Mouse (Mus musculus) lung, postnatal 25 days (tissue): ENCODE measurements at regions not wholly inside any gene's neighbourhood (a gene's known extent, or its start where the extent isn't known, plus 50 kb on each side); places are given as distances from the start of the nearest gene placed in this dataset.

Experiments used
- DNase-seq: peaks from one replicate; pipeline ENCODE4 v3.0.0; 2022; ENCODE audit warnings: low spot score

DNA sequence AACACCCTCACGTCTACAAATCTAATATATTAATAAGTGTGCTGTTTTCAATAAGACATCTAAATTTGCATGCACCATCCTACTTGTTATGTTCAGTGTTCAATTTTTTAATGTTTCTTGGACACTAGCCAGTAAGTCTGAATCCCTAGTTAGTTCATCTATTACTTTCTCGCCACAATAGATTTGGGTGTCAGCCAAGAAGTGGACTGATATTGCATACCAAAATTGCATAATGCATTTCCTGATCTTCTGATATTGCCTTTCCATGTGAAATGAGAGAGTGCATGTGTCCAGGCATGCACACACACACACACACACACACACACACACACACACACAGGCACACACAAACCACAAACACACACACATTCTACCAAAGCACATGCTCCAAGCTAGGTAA is 874.9 kb downstream of the 5730522E02Rik start:
- DNase-seq, result no peak

DNA sequence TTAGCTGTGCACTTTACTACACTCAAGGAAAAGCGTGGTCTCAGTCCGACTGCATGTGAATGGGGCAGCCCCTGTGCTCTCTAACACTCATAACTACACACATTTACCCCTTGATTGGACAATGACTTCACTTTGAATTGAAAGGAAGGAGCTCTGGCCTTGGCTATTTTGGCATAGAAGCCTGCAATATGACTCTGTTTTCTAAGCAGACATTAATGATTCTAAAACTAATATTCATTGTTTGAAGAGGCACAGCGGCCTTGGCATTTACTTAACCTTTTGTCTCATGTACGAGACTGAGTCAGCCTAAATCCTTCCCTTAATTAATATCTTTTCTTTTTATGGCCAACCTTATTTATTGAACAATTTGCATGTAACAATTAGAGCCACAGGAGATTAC is 879.9 kb downstream of the 5730522E02Rik start:
- DNase-seq, result no peak

DNA sequence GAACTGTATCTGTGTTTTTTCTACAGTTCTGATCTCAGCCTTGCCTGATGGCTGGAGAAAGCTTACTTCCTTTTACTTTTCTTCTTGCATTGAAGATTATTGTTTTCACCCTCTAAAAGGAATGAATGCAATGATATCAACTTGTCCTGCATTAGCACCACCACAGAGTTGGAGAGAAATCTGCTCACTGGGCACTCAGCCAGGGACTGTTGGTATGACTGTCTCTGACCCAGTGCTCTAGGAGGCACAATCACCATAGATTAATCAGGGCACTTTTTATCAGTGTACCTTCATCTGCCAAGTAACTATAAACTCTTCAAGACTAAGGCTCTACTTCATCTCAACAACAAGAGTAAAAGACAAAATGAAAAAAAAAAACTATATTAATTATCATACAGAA is 888.1 kb downstream of the 5730522E02Rik start:
- no peak for DNase-seq

DNA sequence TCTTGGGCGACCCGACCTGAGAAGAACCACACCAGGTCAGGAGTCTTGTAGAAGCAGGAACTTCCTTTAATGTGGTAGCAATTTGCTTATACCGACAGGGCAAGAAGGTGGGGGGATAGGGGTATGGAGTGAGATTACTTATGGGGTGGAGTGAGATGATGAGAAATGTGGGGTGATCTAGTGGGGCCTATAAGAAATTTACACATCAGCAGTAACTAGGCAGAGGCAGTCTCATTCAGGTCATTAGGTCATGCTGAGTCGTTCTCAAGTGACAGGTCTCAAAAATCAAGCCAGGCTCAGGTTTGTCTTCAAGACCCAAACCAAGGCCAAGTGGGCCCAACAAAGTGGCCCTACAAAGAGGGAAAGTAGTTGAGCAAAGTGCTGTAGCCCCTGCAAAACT is 889.1 kb downstream of the 5730522E02Rik start:
- DNase-seq, result no peak

DNA sequence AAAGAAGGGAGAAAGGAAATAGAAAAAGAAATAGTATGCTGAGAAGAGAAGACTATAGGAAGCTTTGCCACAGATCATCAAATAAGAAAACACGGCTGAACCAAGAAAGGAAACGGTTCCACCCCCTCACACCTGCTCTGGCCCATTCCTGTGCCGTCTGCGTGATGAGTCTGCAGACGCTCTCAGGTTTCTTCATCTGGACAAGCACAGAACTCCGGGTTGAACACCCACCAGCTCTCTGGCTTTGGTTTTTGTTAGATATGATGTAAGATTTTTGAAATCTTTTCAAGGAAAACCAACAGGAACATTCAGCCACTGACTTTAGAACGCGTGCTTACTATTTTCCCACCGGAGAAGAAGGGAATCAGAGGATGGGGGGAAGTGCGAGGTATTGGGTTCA is 895.9 kb downstream of the 5730522E02Rik start:
- DNase-seq, result no peak

DNA sequence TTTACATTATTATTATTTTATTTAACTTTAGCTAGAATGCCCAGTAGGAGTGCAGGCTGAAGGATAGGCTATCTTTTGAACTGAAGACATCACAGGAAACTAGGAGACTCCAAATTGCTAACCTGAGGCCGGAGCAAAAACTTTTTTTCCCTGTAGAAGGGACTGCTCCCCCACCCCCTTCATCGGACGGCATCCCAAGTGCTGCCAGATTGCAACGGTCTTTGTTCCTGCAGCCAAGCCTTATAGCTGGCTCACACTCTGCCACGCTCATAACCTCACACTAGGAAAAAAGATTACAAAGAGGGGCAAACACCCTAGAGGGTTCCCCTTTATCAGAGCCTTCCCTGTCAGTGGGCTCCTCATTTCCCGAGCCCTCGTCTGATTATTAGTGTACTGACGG is 896.7 kb downstream of the 5730522E02Rik start:
- no peak for DNase-seq

DNA sequence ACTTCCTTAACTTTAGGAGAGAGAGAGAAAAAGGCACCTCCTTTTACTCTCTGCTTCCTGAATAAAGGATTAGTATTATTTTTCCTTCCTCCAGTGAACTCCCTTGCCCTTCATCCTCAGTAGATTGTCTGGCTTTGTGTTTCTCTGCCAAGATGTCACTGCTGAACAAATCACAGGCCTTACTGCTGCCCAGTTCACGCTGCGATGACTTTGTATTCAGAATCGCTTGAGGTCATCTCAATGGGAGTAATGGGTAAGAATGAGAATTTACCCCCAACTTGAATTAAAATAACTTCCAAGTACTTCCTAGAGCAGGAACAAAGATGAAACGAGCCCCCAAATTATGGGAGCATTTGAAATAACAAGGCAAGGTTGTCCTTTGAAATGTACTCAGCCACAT is 897.3 kb downstream of the 5730522E02Rik start:
- no peak for DNase-seq

DNA sequence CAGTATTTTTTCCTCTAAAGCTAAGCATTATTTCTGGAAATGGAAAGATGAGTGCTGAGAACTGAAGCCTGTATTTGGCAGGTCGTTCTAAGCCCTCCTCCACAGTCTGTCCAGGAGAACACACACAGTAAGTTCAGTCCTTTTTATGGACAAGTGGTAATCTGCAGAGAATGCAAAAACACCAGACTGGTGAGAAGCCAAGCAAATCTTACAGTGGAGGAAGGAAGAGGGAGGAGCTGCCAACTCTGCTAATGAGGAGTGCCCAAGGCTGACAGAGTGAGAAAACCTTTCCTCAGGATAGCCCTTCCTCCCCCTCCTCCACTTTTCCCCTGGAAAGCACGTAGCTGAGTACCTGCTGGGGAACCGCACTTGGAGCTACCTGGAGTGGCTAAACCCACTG is 899.8 kb downstream of the 5730522E02Rik start:
- no peak for DNase-seq

DNA sequence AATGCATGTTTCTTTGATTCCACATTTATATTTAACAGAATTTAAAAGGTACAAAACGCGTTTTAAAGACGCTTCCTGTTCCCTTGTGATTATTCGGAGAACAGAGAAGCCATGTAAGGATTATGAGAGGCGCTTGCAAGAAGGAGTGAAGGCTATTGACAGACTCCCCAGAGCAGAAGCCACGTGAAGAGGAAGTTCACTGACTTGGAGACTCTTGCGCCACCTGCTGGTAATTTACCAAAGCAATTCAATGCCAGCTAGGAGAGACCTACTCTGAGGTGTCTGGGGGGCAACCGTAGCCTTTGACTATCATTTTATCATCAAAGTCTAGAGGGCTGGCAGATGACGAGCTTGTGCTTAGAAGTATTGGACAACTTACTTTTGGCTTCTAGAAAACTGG is 909.4 kb downstream of the 5730522E02Rik start:
- DNase-seq, result peak; percentile 54

DNA sequence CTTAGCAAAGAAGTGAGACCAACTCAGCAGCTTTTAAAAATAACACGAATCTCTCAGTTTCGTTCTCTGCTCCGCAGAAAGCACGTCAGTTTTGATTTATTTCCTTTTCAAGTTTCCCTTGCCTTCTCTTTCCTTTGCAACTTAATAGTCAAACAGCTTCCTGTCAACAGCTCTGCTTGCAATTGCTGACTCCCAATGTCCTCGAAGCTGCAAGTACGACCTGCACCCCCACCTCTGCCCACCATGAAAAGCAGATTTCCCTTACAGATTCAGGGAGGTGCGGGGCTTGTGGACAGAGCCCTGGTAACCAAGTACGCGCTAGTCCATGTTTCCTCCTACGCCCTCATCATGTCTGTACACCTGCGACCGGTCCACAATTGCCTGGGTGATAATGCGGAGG is 922.2 kb downstream of the 5730522E02Rik start:
- DNase-seq, result no peak

DNA sequence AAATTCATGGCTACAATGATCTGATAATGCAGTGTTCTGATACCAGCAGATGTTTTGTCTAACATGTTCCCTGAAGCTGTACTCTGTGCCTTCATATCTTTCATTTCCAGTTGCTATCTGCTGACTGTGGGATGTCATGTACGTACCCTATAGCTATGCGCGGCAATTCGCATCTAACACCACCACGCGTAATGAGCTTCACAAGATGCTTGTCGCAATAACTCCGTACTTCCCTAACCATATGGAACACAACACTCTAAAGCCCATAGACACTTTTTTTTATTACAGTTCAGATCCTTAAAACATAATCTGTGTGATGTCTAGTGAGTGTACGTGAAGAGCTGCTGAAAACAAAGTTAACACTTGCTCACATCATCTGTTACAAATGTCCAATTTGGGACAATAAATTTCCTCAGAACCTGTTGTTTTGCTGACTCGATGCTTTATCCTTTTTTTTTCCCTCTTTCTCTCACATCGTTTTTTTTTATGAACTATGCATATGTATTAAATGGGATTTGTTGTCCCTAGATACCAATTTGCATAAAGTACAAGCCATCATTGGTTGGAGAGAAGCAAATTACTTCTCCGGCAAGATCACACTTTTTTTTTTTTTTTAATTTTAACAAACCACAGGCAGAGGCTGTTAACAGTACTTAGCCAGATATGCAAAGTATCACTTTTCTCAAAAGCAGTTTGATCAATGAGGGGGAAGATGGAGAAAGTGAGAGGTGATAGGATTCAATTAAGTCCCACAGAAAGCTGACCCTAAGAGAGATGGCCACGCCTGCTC is 922.9 kb downstream of the 5730522E02Rik start:
- DNase-seq, result no peak

DNA sequence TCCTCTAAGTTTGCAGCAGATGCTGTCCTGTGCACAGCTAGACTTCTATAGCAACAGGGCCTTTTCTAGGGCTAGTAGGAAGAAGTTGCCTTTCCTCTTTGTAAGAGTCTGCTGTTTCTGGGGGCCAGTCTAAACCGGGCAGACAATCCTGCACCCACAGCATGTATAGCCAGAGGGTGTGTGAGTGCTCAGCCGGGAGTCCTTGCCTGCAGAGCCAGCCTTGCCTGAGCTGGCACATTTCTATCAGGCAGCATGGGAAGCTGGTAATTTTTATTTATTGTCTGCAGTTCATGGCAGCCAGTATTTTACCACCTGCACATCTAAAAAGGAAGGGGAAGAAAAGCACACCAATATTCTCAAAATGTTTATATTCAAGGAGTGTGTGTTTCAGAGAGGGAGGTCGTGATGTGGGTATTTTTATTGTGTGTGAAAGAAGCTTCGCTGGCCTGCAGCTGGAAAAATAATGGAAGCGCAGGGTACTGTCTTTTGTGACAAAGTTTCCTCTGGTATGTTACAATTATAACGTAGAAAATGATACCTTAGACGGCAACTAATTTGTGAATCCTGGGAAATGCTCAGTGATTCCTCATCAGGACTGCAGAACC is 940.5 kb downstream of the 5730522E02Rik start:
- no peak for DNase-seq

DNA sequence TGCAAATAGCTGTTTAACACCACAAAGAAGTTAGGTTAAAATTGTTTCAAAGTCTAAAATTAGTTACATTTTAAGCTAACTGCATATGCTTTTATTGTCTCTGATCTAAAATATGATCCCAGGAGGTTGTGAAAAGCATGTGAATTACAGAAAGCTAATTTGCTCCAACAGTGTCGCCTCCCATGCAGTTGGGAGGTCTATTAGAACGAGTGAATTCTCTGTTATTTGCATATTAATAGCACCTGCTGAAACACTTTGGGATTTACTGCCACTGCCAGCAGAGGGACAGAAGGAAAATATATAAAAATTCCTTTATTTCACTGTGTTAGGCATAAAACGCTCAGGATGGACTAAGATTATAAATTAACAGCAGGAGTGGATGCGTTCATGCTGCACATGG is 947.7 kb downstream of the 5730522E02Rik start:
- DNase-seq, result no peak

DNA sequence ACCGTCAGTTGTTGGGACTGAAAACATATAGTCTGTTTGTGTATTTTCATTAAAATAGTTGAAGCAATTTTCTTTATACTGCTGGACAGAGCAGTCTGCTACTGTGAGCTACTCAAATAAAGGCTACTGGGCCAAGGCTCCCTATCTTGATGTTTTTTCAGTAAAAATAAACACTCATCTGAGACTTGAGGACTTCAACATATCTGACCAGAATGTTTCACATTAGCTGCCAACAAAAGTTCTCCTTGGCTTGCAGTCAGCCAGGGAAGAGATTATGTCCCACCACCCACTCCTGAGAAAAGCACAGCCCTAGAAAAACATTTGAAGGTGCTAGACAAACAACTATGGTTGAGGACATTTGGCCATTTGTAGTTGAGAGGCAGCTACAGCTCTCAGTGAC is 950.9 kb downstream of the 5730522E02Rik start:
- peak; percentile 12 for DNase-seq

DNA sequence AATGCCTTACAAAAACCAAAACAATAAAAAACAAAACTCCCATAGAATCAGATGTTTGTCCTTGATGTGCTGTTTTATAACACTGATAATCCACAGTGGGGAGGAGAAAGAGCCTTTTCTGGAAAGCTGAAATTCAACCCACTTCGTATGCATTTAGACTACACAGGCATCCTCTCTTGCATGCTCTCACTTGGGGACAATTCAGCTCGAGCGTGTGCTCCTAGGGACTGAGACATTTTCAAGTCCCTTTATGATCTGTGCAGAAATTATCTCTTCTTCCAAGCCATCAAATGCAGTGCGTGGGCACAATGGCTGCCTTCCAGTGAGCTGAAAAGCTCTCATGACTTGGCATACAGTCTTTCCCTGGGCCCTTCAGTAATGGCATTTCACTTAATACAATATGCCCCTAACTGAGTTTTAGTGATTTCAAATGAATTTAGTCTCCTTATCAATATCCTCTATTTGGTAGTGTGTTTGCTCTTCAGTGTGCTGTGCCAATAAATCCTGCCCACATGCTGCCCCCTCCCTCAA is 977.1 kb downstream of the 5730522E02Rik start:
- DNase-seq, result no peak
